Mouse (Mus musculus): ENCODE measurements around the gene Slc46a1.

DNA sequence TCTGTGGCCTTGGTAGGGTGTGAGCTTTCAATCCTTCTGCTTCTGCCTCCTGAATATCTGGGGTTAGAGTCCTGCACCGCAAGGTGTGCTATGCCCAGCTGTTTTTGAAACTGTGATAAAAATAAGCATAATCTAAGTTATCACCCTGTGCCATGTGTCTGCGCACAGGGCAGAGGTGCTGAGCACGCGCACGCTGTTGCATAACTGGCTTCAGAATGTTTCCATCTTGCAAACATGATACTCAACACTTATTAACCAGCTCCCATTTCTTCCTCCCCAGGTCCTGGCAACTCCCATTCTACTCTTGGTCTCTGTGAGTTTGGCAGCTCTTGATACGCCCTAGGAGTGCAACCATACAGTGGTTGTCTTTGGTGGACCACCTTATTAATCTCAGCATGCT lies 37.8 kb upstream of the Slc46a1 start:
- no peak for TF ChIP-seq CTCF (IDR thresholded peaks at IDR 0.05; ENCODE audit: low read depth, low read length)
- no peak for TF ChIP-seq POLR2A (IDR thresholded peaks at IDR 0.05; ENCODE audit: insufficient read depth, low read length)

All from ES-Bruce4 (cell line).